Mouse (Mus musculus) heart, adult 2 months (tissue): ENCODE results near the gene Rpl18.

Source experiments
- CTCF ChIP-seq: fragments of 200-600 bp; IDR thresholded peaks from 2 replicates; pipeline ENCODE4 v1.8.1; 2022; ENCODE audit warnings: antibody characterized with exemption, mild to moderate bottlenecking, moderate library complexity
- EP300 ChIP-seq: fragments of 200-500 bp; IDR thresholded peaks from 2 replicates; pipeline ENCODE4 v1.6.1; 2011; ENCODE audit warnings: low read depth, low read length, control low read depth; ENCODE audit not compliant: insufficient read depth

DNA sequence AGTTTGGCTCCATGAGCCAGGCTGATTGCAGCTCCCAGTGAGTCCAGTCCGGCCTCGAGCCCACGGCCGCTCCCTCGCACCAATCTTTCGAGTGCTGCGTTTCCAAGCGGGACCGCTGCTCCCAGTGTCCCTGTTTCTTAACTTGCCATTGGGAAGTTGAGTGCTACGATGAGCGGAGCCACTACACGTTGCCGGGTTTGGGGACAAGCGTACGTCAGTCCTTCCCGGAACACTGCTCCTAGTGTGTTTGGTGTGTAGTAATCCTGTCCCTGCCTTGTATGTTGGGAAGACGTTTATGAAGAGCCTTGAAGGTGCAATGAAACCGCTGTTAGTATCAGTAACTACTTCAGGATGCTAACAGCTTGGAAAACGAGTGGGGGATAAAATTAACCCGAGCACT, 3.1 kb downstream of the Rpl18 start:
- TF ChIP-seq CTCF (no peak), EP300 (no peak)
